22 mouse cellular contexts compared by ENCODE assay signal in the genomic region with DNA sequence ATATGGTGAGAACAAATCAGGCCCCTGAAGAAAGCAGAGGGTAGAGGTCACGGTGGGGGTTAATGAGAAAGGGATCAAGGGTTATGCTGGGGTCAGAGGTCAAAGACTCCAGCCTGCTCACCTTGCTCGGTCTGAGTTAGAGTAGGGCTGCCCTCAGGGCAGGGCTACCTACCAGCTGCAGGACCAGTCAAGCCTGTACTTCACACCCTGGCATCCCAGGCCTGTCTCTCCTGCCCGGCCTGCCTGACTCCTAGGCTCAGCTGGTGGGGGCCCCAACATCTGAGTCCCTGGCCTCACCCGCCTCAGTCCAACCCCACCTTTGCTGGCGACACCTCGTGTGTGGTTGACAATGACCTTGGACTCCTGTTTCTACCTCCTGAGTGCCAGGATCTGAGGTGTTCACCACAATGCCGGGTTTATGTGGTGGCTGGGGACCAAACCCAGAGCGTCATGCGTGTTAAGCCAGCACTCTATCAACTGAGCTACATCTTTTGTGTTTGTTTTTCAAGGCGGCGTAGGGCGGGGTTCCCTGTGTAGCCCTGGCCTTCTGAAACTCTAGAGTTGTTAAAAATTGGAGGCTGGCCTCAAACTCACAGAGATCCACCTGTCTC. TPM values are rescaled to one million over a fixed set of nuclear protein-coding genes. Genes with fewer than 3 reads are reported as not detected.
DNase-seq lines count a peak whose midpoint lies in the region; ATAC-seq and TF ChIP-seq lines count a peak whose summit lies in the region.
"Had no signal": no experiment of that assay in that cellular context is flagged by ENCODE, and none has a peak within 500 bp of the region (broad histone marks: within the 10 kb centered on the region; RNA-seq: fewer than 3 reads in every experiment).

No protein-coding gene starts in this region.

- H3K4me2 ChIP-seq in liver, embryonic 15.5 days, result no peak overlapping the region
- H3K4me2 ChIP-seq in liver, embryonic 12.5 days, result no peak overlapping the region
- H3K4me2 ChIP-seq in intestine, postnatal 0 days (replicated peaks; ENCODE audit: low read depth), result peak overlapping the region; percentile 50; the same call in 1 of the 2 replicates
- peak overlapping the region; percentile 34; the same call in 1 of the 2 replicates for H3K4me2 ChIP-seq in stomach, postnatal 0 days (replicated peaks; ENCODE audit: low read depth)
- H3K4me2 ChIP-seq: hindbrain, embryonic 15.5 days had no signal

- H3K4me1 ChIP-seq in liver, embryonic 15.5 days (replicated peaks), result peaks cover 17% of the 10 kb centered on the region
- peaks cover 14% of the 10 kb centered on the region for H3K4me1 ChIP-seq in liver, embryonic 12.5 days
- peaks cover 3% of the 10 kb centered on the region; the same call in 1 of the 2 replicates for H3K4me1 ChIP-seq in intestine, postnatal 0 days (replicated peaks; ENCODE audit: control insufficient read depth, insufficient read depth, low read length)
- H3K4me1 ChIP-seq in stomach, postnatal 0 days (replicated peaks; ENCODE audit: control insufficient read depth, insufficient read depth), result no peaks in the 10 kb centered on the region
- H3K4me1 ChIP-seq: hindbrain, embryonic 15.5 days had no signal

- H3K27me3 ChIP-seq in liver, embryonic 15.5 days, result peaks cover 48% of the 10 kb centered on the region
- peaks cover 60% of the 10 kb centered on the region for H3K27me3 ChIP-seq in liver, embryonic 12.5 days (replicated peaks)
- no peaks in the 10 kb centered on the region for H3K27me3 ChIP-seq in intestine, postnatal 0 days (replicated peaks; ENCODE audit: control insufficient read depth, insufficient read depth, low read length)
- no peaks in the 10 kb centered on the region for H3K27me3 ChIP-seq in stomach, postnatal 0 days (ENCODE audit: control insufficient read depth, insufficient read depth, low read length)

- TF ChIP-seq CTCF in intestine, postnatal 0 days (IDR thresholded peaks at IDR 0.05; ENCODE audit: low read depth), result no peak
- TF ChIP-seq CTCF in stomach, postnatal 0 days (IDR thresholded peaks at IDR 0.05; ENCODE audit: low read depth), result no peak

- 63% methylated on average over 12 of the region's 12 CpGs for WGBS in liver, embryonic 15.5 days (ENCODE audit: insufficient replicate concordance)
- 63% methylated on average over 12 of the region's 12 CpGs for WGBS in liver, embryonic 12.5 days (ENCODE audit: insufficient replicate concordance)
- 40% methylated on average over 12 of the region's 12 CpGs for WGBS in intestine, postnatal 0 days
- WGBS in stomach, postnatal 0 days, result 48% methylated on average over 12 of the region's 12 CpGs

- peak; percentile 23 for DNase-seq in ZHBTc4 (ENCODE audit: low read depth, low spot score)
- peak; percentile 66 for DNase-seq in stomach, postnatal 0 days (ENCODE audit: low spot score)
- no peak for DNase-seq in layer of hippocampus, adult 18-20 months (ENCODE audit: low spot score in 2 of 2)
- no peak for DNase-seq in right cerebral cortex, postnatal 4 days
- DNase-seq in left cerebral cortex, adult 8-10 months (ENCODE audit: low spot score in 2 of 2), result no peak
- DNase-seq: adrenal gland, postnatal 14 days; cerebellum, adult 11 months; cerebellum, postnatal 10 days; gastrocnemius, adult 2 months; heart, postnatal 4 days; right cerebral cortex, postnatal 25 days; thymus, postnatal 4 days had no signal

- H3K9me3 ChIP-seq in liver, embryonic 15.5 days (replicated peaks), result no peaks in the 10 kb centered on the region
- H3K9me3 ChIP-seq in liver, embryonic 12.5 days (replicated peaks), result no peaks in the 10 kb centered on the region
- H3K9me3 ChIP-seq in intestine, postnatal 0 days (ENCODE audit: control insufficient read depth), result no peaks in the 10 kb centered on the region
- H3K9me3 ChIP-seq in stomach, postnatal 0 days (ENCODE audit: control insufficient read depth, low read length), result no peaks in the 10 kb centered on the region
- H3K9me3 ChIP-seq: hindbrain, embryonic 15.5 days; midbrain, embryonic 10.5 days had no signal

- H3K36me3 ChIP-seq in liver, embryonic 15.5 days (replicated peaks), result no peaks in the 10 kb centered on the region
- H3K36me3 ChIP-seq in liver, embryonic 12.5 days, result no peaks in the 10 kb centered on the region
- H3K36me3 ChIP-seq in intestine, postnatal 0 days (ENCODE audit: control insufficient read depth, insufficient read depth), result no peaks in the 10 kb centered on the region
- H3K36me3 ChIP-seq in stomach, postnatal 0 days (ENCODE audit: control insufficient read depth, insufficient read depth, low read length), result no peaks in the 10 kb centered on the region; the same call in 1 of the 2 replicates
- H3K36me3 ChIP-seq: hindbrain, embryonic 15.5 days had no signal

- ATAC-seq in liver, embryonic 15.5 days (ENCODE audit: insufficient read depth), result 0 out of 2 replicates have a peak, but pooled peaks have one; percentile 22
- no peak for ATAC-seq in liver, embryonic 12.5 days
- ATAC-seq in intestine, postnatal 0 days, result peak; percentile 48
- ATAC-seq in stomach, postnatal 0 days (ENCODE audit: low FRiP score, low TSS enrichment), result peak; percentile 78
- ATAC-seq: activated CD4-positive, CD25-positive, alpha-beta regulatory T cell, adult 4 months had no signal

- H3K27ac ChIP-seq in liver, embryonic 15.5 days (replicated peaks), result no peak overlapping the region
- H3K27ac ChIP-seq in liver, embryonic 12.5 days, result no peak overlapping the region
- H3K27ac ChIP-seq in intestine, postnatal 0 days (ENCODE audit: low read depth, low read length), result no peak overlapping the region
- H3K27ac ChIP-seq in stomach, postnatal 0 days (replicated peaks), result peak overlapping the region; percentile 56
- H3K27ac ChIP-seq: gastrocnemius, adult 2 months; hindbrain, embryonic 15.5 days; left cerebral cortex, adult 2 months; macrophage; midbrain, embryonic 10.5 days had no signal

- no peak overlapping the region for H3K4me3 ChIP-seq in liver, embryonic 15.5 days (replicated peaks)
- H3K4me3 ChIP-seq in liver, embryonic 12.5 days, result no peak overlapping the region
- no peak overlapping the region for H3K4me3 ChIP-seq in intestine, postnatal 0 days (ENCODE audit: low read depth, low read length)
- no peak overlapping the region for H3K4me3 ChIP-seq in stomach, postnatal 0 days (ENCODE audit: low read depth, low read length)
- H3K4me3 ChIP-seq: gastrocnemius, adult 2 months; hindbrain, embryonic 15.5 days; left cerebral cortex, adult 2 months; midbrain, embryonic 10.5 days had no signal

- H3K9ac ChIP-seq in liver, embryonic 15.5 days, result no peak overlapping the region
- no peak overlapping the region for H3K9ac ChIP-seq in liver, embryonic 12.5 days
- no peak overlapping the region for H3K9ac ChIP-seq in intestine, postnatal 0 days (ENCODE audit: low read depth, low read length)
- peak overlapping the region; percentile 4; the same call in 1 of the 2 replicates for H3K9ac ChIP-seq in stomach, postnatal 0 days (ENCODE audit: low read length)
- H3K9ac ChIP-seq: hindbrain, embryonic 15.5 days had no signal

- peak; percentile 75 for TF ChIP-seq EP300 in stomach, postnatal 0 days (optimal IDR thresholded peaks at IDR 0.05)

RNA-seq across cellular contexts. Expression of gene Sytl1, which starts 5.0 kb away (rescaled TPM):
- polyA plus RNA-seq in liver, embryonic 15.5 days (2015; fragmentation: Nextera tagmentation; extraction: Ambion mirVana), result 0.92 and 1.0 TPM in 2 replicates
- 0.37 and 0.46 TPM in 2 replicates for polyA plus RNA-seq in liver, embryonic 12.5 days (2016; fragmentation: Nextera tagmentation; extraction: Ambion mirVana)
- polyA plus RNA-seq in intestine, postnatal 0 days (2015; fragmentation: Nextera tagmentation; extraction: Ambion mirVana), result 1.6 and 1.8 TPM in 2 replicates
- polyA plus RNA-seq in stomach, postnatal 0 days (2015; fragmentation: Nextera tagmentation; extraction: Ambion mirVana), result 93.5 and 109 TPM in 2 replicates
- total RNA-seq in layer of hippocampus, adult 18-20 months (2021), result 1 to 10 TPM in 1 of 2 experiments, under 1 TPM in 1; 0.68 to 1.6 TPM
- total RNA-seq in left cerebral cortex, adult 8-10 months (2022), result 1 to 10 TPM; 3.4 to 5.3 (median 4.1) TPM
- total RNA-seq: gastrocnemius, adult 2 months had no signal
- polyA plus RNA-seq: macrophage had no signal

RNA-seq across cellular contexts. Expression of gene Map3k6, which starts 17.3 kb away (rescaled TPM):
- 2.0 and 2.9 TPM in 2 replicates for polyA plus RNA-seq in liver, embryonic 15.5 days (2015; fragmentation: Nextera tagmentation; extraction: Ambion mirVana)
- polyA plus RNA-seq in liver, embryonic 12.5 days (2016; fragmentation: Nextera tagmentation; extraction: Ambion mirVana), result 2.8 and 3.6 TPM in 2 replicates
- polyA plus RNA-seq in intestine, postnatal 0 days (2015; fragmentation: Nextera tagmentation; extraction: Ambion mirVana), result 1.8 TPM in 2 replicates
- 17.6 and 21.5 TPM in 2 replicates for polyA plus RNA-seq in stomach, postnatal 0 days (2015; fragmentation: Nextera tagmentation; extraction: Ambion mirVana)
- 1 to 10 TPM; 5.6 to 6.9 TPM for total RNA-seq in layer of hippocampus, adult 18-20 months (2021)
- total RNA-seq in left cerebral cortex, adult 8-10 months (2022), result 1 to 10 TPM; 3.6 to 6.6 (median 5.8) TPM

RNA-seq across cellular contexts. Expression of gene Tmem222, which starts 19.7 kb away (rescaled TPM):
- polyA plus RNA-seq in liver, embryonic 15.5 days (2015; fragmentation: Nextera tagmentation; extraction: Ambion mirVana), result 35.8 and 42.3 TPM in 2 replicates
- 47.6 and 48.4 TPM in 2 replicates for polyA plus RNA-seq in liver, embryonic 12.5 days (2016; fragmentation: Nextera tagmentation; extraction: Ambion mirVana)
- 52.1 and 52.8 TPM in 2 replicates for polyA plus RNA-seq in intestine, postnatal 0 days (2015; fragmentation: Nextera tagmentation; extraction: Ambion mirVana)
- 51.4 and 53.9 TPM in 2 replicates for polyA plus RNA-seq in stomach, postnatal 0 days (2015; fragmentation: Nextera tagmentation; extraction: Ambion mirVana)
- 10 to 100 TPM; 92.1 to 96.1 TPM for total RNA-seq in layer of hippocampus, adult 18-20 months (2021)
- total RNA-seq in left cerebral cortex, adult 8-10 months (2022), result 10 to 100 TPM; 84.3 to 91.2 (median 87.4) TPM

RNA-seq across cellular contexts. Expression of gene Gpr3, which starts 45.6 kb away (rescaled TPM):
- not detected in 2 replicates for polyA plus RNA-seq in liver, embryonic 15.5 days (2015; fragmentation: Nextera tagmentation; extraction: Ambion mirVana)
- polyA plus RNA-seq in liver, embryonic 12.5 days (2016; fragmentation: Nextera tagmentation; extraction: Ambion mirVana), result not detected in 2 replicates
- polyA plus RNA-seq in intestine, postnatal 0 days (2015; fragmentation: Nextera tagmentation; extraction: Ambion mirVana), result 0.05 TPM in 1 of 2 replicates, not detected in the other
- 0.11 and 0.19 TPM in 2 replicates for polyA plus RNA-seq in stomach, postnatal 0 days (2015; fragmentation: Nextera tagmentation; extraction: Ambion mirVana)
- 1 to 10 TPM; 7.3 to 7.6 TPM for total RNA-seq in layer of hippocampus, adult 18-20 months (2021)
- 1 to 10 TPM; 6.0 to 9.0 (median 6.9) TPM for total RNA-seq in left cerebral cortex, adult 8-10 months (2022)
- total RNA-seq: gastrocnemius, adult 2 months; neutrophil, adult 5-6 weeks had no signal
- polyA plus RNA-seq: activated CD4-positive, CD25-positive, alpha-beta regulatory T cell, adult 4 months; macrophage had no signal

RNA-seq across cellular contexts. Expression of gene Cd164l2, which starts 46.0 kb away (rescaled TPM):
- polyA plus RNA-seq in liver, embryonic 15.5 days (2015; fragmentation: Nextera tagmentation; extraction: Ambion mirVana), result not detected in 2 replicates
- polyA plus RNA-seq in liver, embryonic 12.5 days (2016; fragmentation: Nextera tagmentation; extraction: Ambion mirVana), result 0.12 and 0.26 TPM in 2 replicates
- 0.58 and 0.94 TPM in 2 replicates for polyA plus RNA-seq in intestine, postnatal 0 days (2015; fragmentation: Nextera tagmentation; extraction: Ambion mirVana)
- polyA plus RNA-seq in stomach, postnatal 0 days (2015; fragmentation: Nextera tagmentation; extraction: Ambion mirVana), result 5.3 and 6.5 TPM in 2 replicates
- 1 to 10 TPM; 3.0 to 3.4 TPM for total RNA-seq in layer of hippocampus, adult 18-20 months (2021)
- total RNA-seq in left cerebral cortex, adult 8-10 months (2022), result 1 to 10 TPM; 3.7 to 6.9 (median 3.8) TPM
- total RNA-seq: granulocyte monocyte progenitor cell, adult 5-6 weeks; heart, postnatal 4 days had no signal
- polyA plus RNA-seq: activated CD4-positive, CD25-positive, alpha-beta regulatory T cell, adult 4 months; macrophage had no signal

Comparison
In these comparisons a context has a peak if more than half of its experiments do, and no peak if none do; other contexts are left out.
1. H3K4me2 ChIP-seq: peak in intestine, postnatal 0 days (single experiment) and stomach, postnatal 0 days (single experiment); none in liver, embryonic 15.5 days (single experiment) and liver, embryonic 12.5 days (single experiment).
2. DNase-seq: peak in ZHBTc4 (single experiment) and stomach, postnatal 0 days (single experiment); none in layer of hippocampus, adult 18-20 months (0 of 2), right cerebral cortex, postnatal 4 days (single experiment) and left cerebral cortex, adult 8-10 months (0 of 2).
3. RNA of gene Sytl1, which starts 5.0 kb away (polyA plus RNA-seq): 93.5 to 109 TPM in stomach, postnatal 0 days; 1.6 to 1.8 TPM in intestine, postnatal 0 days, 0.92 to 1.0 TPM in liver, embryonic 15.5 days and 0.37 to 0.46 TPM in liver, embryonic 12.5 days; every median in the first group is over 10 times any median in the second.